Mouse (Mus musculus) midbrain, embryonic 12.5 days (tissue): Measurements from ENCODE around the gene Ankrd28. TPM values are rescaled to one million over a fixed set of nuclear protein-coding genes. Genes with fewer than 3 reads are reported as not detected.
A peak's percentile ranks its signal among the peaks of the same experiment; 100 is the strongest.

Source experiments
- ATAC-seq: fragments of 200-750 bp; cut with Nextera tagmentation; 2 replicates; pipeline ENCODE4 v1.8.0; 2017; ENCODE audit warnings: low read depth, moderate TSS enrichment, moderate library complexity; ENCODE audit not compliant: low FRiP score
- H3K27ac ChIP-seq: fragments of 300-500 bp; sonication (generic); replicated peaks from 2 replicates; pipeline ENCODE4 v1.5.1; 2016; ENCODE audit warnings: mild to moderate bottlenecking
- H3K27me3 ChIP-seq: fragments of 300-500 bp; sonication (generic); 2 replicates; pipeline ENCODE4 v1.6.1; 2016; ENCODE audit warnings: mild to moderate bottlenecking
- H3K36me3 ChIP-seq: fragments of 300-500 bp; sonication (generic); 2 replicates; pipeline ENCODE4 v1.6.1; 2016
- H3K4me1 ChIP-seq: fragments of 300-500 bp; sonication (generic); 2 replicates; pipeline ENCODE4 v1.6.1; 2016
- H3K4me2 ChIP-seq: fragments of 300-500 bp; sonication (generic); replicated peaks from 2 replicates; pipeline ENCODE4 v1.6.1; 2016; ENCODE audit warnings: mild to moderate bottlenecking, moderate library complexity
- H3K4me3 ChIP-seq: fragments of 300-500 bp; sonication (generic); 2 replicates; pipeline ENCODE4 v1.5.1; 2016; ENCODE audit warnings: mild to moderate bottlenecking
- H3K9ac ChIP-seq: fragments of 300-500 bp; sonication (generic); replicated peaks from 2 replicates; pipeline ENCODE4 v1.6.1; 2016; ENCODE audit warnings: mild to moderate bottlenecking, moderate library complexity
- H3K9me3 ChIP-seq: fragments of 300-500 bp; sonication (generic); 2 replicates; pipeline ENCODE4 v1.6.1; 2016; ENCODE audit warnings: mild to moderate bottlenecking
- WGBS: fragments of 180-500 bp; shearing (Covaris S2); methylation state at CpG from one replicate; pipeline ENCODE4 v1.1.7; 2016; 5-methylcytosine and 5-hydroxymethylcytosine counted together
- polyA plus RNA-seq: library from polyadenylated mRNA; unstranded; fragments of >200 nt; fragmentation: Nextera tagmentation; extraction: Ambion mirVana; gene quantifications from 2 replicates; pipeline ENCODE4 v1.2.1, GENCODE M21; 2016

Gene Ankrd28
- polyA plus RNA-seq, 1 experiment from 2014 or later, result 13.5 TPM

DNA sequence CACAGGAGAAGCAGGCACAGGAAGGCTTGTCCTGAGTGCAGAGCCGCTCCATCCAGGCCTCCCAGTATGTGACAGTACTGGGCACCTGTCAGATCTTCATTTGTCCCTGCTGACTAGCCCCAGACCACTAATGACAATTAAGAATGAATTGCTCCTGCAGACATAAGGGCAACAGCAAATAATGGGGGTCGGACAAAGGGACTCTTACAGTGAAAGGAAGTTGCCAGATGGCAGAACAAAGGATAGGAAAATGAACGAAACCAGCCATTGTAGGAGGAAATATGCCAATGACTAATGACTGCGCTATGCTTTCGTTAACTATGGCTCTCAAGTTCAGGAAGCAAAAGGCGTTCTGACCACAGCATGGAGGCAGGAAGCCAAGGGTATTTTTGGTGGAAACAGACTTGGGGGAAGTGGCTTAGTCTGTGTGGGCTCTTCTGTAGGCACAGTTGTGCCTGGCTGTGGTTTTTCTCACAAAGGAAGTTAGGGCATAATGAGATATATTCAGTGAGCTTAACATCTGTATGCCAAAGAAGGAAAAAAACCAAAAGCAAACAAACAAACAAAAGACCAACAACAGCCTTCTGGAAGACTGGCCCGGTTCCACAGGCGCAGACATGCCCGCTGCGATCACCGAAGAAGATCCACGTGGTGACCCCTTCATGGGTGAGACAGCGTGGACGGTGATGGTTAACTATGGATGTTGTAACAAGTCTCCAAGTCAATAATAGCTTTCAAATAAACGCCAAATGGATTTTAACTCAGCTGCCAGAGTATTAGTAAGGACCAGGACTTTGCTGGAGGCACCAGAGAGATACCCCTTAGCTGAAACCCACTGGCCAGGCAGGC is 160.6 kb downstream of the Ankrd28 start:
- peak; percentile 63 for ATAC-seq
- Histone ChIP-seq H3K27ac (peak overlapping the region; percentile 64), H3K36me3 (peaks cover 9% of the 10 kb centered on the region), H3K4me2 (no peak overlapping the region), H3K4me3 (no peak overlapping the region), H3K4me1 (peaks cover 18% of the 10 kb centered on the region), H3K9ac (no peak overlapping the region), H3K27me3 (no peaks in the 10 kb centered on the region), H3K9me3 (no peaks in the 10 kb centered on the region)
- WGBS, result 73% methylated on average over 15 of the region's 15 CpGs

DNA sequence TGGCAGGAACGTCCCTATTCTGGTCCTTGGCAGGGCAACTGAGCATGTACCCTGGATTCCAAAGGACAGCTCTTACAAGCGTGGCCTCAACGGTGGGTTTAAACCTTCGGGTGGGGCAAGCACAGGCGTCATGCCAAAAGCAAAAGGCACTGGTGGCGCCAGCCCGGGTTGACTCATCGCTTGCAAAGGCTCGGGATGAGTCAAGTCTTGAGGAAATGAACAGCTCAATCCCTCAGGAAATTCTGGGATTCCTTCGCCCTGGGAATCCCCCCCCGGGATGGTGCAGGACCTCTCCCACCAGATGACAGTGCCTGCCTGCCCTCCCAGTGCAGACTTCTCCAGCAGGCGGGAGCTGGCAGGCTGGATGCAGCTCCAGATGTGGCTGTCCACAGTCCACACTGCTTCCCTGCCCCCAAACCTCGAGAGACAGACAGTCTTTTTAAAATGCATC is 161.3 kb downstream of the Ankrd28 start:
- H3K9ac ChIP-seq, result no peak overlapping the region
- no peaks in the 10 kb centered on the region for H3K27me3 ChIP-seq
- H3K4me1 ChIP-seq, result peaks cover 25% of the 10 kb centered on the region
- H3K4me3 ChIP-seq, result no peak overlapping the region
- ATAC-seq, result no peak; the same call in 1 of the 2 replicates
- no peak overlapping the region for H3K4me2 ChIP-seq
- peak overlapping the region; percentile 64 for H3K27ac ChIP-seq
- WGBS, result 73% methylated on average over 13 of the region's 13 CpGs
- H3K36me3 ChIP-seq, result peaks cover 9% of the 10 kb centered on the region
- no peaks in the 10 kb centered on the region for H3K9me3 ChIP-seq

DNA sequence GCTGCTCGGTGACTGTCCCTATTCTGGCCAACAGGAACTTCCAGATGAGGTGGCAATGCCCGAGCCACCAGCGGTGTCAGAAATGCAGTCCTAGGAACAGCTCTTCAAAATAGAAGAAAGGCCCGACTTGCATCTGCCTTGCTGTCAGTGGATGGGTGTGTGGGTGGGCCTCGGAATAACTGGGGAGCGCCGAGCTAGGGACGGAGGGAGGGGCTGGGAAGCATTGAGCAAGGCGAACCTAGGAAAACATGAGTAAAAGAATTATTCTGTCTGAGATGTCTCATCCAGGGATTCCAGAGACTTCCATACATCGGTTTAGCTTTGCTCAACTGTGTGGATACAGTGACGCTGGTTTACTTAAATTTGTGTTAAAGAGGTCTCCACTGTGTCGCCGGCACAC is 162.1 kb downstream of the Ankrd28 start:
- peaks cover 32% of the 10 kb centered on the region for H3K4me1 ChIP-seq

DNA sequence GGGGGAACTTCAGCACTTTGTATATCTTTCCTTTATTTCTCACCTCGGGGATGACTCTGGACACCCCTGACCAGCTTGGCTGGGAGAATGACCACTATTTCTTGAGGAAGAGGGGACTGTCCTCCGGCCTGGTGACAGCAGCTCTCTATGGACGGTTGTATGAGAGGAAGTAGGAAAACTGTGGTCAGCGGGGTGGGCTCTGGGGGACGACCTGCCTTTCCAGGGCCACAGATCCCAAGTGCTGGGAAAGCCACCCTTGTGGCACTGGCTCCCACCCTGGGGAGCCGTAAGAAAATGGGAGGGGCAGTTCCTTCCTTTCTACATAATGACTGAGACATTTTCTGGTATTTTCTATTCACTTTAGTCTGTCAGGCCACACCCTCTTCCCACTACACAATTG is 162.7 kb downstream of the Ankrd28 start:
- H3K36me3 ChIP-seq, result peaks cover 9% of the 10 kb centered on the region
- 86% methylated on average over 6 of the region's 6 CpGs for WGBS
- H3K27ac ChIP-seq, result no peak overlapping the region
- H3K4me1 ChIP-seq, result peaks cover 38% of the 10 kb centered on the region
- no peaks in the 10 kb centered on the region for H3K27me3 ChIP-seq
- H3K9me3 ChIP-seq, result no peaks in the 10 kb centered on the region
- no peak for ATAC-seq
- no peak overlapping the region for H3K9ac ChIP-seq
- H3K4me3 ChIP-seq, result no peak overlapping the region
- H3K4me2 ChIP-seq, result no peak overlapping the region

More for the DNA sequence above, 162.1 kb downstream of the Ankrd28 start:
- no peaks in the 10 kb centered on the region for H3K9me3 ChIP-seq
- H3K9ac ChIP-seq, result no peak overlapping the region
- H3K27me3 ChIP-seq, result no peaks in the 10 kb centered on the region
- no peak overlapping the region for H3K4me2 ChIP-seq
- WGBS, result 91% methylated on average over 13 of the region's 13 CpGs
- H3K27ac ChIP-seq, result no peak overlapping the region
- no peak for ATAC-seq
- no peak overlapping the region for H3K4me3 ChIP-seq
- peaks cover 9% of the 10 kb centered on the region for H3K36me3 ChIP-seq

DNA sequence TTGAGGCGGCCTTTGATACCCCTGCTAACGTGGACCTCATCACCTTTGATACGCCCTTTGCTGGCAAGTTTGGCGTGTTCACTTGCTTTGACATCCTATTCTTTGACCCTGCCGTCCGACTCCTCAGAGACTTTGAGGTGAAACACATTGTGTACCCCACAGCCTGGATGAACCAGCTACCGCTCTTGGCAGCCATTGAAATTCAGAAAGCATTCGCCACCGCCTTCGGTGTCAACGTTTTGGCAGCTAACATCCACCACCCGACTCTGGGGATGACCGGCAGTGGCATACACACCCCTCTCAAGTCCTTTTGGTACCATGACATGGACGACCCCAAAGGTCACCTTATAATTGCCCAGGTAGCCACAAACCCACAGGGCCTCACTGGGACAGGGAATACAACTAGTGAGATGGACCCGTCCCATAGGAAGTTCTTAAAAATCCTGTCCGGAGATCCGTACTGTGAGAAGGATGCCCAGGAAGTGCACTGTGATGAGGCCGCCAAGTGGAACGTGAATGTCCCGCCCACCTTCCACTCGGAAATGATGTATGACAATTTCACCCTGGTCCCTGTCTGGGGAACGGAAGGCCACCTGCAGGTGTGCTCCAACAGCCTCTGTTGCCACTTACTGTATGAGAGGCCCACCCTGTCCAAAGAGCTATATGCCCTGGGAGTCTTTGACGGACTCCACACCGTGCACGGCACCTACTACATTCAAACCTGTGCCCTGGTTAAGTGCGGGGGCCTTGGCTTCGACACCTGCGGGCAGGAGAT is 163.3 kb downstream of the Ankrd28 start:
- H3K36me3 ChIP-seq, result peaks cover 9% of the 10 kb centered on the region
- peaks cover 44% of the 10 kb centered on the region for H3K4me1 ChIP-seq
- WGBS, result 97% methylated on average over 28 of the region's 28 CpGs
- ATAC-seq, result no peak
- no peak overlapping the region for H3K4me2 ChIP-seq
- no peak overlapping the region for H3K4me3 ChIP-seq
- no peak overlapping the region for H3K27ac ChIP-seq
- H3K9ac ChIP-seq, result no peak overlapping the region
- no peaks in the 10 kb centered on the region for H3K9me3 ChIP-seq
- no peaks in the 10 kb centered on the region for H3K27me3 ChIP-seq

DNA sequence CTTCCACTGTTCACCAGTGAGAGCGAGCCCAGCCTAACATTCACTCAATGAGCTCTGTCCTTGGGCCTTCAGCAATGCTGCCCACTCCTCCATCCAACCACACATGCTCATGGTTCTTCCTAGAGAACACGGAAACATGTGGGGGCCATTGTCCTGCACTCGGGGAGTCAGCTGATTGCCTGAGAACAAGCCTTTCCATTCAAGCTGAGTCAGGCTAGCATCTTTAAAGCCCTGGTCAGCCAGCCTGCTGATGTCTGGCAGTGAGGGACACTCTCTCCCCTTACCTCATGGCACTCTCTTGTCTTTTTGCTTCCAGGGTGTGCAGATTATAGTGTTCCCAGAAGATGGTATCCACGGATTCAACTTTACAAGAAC is 164.9 kb downstream of the Ankrd28 start:
- H3K27ac ChIP-seq, result no peak overlapping the region
- H3K27me3 ChIP-seq, result no peaks in the 10 kb centered on the region
- no peak overlapping the region for H3K9ac ChIP-seq
- no peak overlapping the region for H3K4me3 ChIP-seq
- 89% methylated on average over 4 of the region's 4 CpGs for WGBS
- H3K4me2 ChIP-seq, result no peak overlapping the region
- no peak for ATAC-seq
- H3K9me3 ChIP-seq, result no peaks in the 10 kb centered on the region
- peaks cover 9% of the 10 kb centered on the region for H3K36me3 ChIP-seq
- H3K4me1 ChIP-seq, result peaks cover 53% of the 10 kb centered on the region

DNA sequence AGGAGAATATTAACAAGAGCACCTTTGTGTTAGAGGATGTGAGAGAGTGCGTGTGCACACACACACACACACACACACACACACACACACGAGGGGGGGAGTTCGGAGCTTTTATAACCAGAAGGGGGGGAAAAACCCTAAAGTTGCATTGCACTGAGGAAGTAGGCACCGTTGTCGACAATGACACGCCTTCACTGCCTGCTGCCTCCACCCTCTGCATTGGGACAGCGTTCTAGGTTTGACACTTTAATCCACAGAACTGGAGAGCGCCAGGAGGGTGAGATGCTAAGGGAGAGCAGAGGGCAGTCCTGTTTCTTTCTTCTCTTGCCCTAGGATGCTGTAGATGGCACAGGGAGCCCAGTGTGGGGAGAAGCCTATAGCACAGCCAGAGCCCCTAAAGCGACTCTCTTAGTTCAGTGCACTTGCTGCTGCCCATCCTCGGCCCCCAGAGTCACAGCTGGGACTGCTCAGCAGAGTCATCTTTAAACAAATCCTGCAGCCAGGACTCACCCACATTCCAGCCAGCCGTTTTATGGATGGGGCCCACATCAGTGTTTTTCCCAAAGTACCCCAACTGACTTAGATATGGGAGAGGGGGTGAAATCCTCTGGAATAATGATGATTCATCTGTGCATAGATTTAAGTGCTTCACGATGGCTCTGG is 165.4 kb downstream of the Ankrd28 start:
- ATAC-seq, result no peak
- H3K4me2 ChIP-seq, result no peak overlapping the region
- peaks cover 54% of the 10 kb centered on the region for H3K4me1 ChIP-seq
- no peak overlapping the region for H3K27ac ChIP-seq
- H3K27me3 ChIP-seq, result no peaks in the 10 kb centered on the region
- H3K9me3 ChIP-seq, result no peaks in the 10 kb centered on the region
- WGBS, result 71% methylated on average over 12 of the region's 12 CpGs
- H3K9ac ChIP-seq, result no peak overlapping the region
- H3K4me3 ChIP-seq, result no peak overlapping the region
- peaks cover 9% of the 10 kb centered on the region for H3K36me3 ChIP-seq

DNA sequence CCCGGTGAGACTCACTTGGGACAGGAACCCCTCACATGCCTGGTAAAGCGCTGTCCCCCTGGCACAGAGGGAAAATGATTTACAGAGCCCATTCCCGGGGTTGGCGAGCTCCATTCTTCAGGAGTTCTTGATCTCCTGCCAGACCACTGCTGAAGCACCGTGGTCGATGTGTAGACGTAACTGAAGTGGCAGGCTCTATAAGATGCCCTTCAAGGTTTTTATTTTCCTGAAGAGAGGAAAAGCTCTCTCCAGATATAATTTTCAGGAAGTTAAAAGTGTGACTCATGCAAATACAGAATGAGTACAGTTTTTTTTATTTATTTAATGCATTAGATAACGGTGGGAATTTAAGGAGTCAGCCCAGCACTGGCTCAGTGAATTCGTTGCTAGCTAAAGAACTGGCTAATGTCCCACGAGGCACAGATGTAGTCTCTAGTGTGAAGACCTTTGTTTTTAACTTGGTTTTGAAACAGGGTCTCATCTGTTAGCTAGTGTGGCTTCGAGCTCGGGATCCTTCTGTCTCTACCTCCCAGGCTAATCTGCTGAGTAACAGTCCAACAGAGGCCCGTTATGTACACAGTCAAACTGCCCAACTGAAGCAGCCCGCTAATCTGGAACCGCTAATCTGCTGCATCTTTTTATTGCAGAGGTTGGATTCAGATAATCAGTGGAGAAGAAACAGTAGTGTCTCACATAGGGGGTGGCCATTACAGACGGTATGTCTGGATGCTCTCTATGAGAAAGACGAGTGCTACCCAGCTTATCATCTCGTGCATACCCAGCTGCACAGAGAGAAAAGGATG is 166.2 kb downstream of the Ankrd28 start:
- Histone ChIP-seq H3K36me3 (peaks cover 9% of the 10 kb centered on the region), H3K4me1 (peaks cover 54% of the 10 kb centered on the region), H3K9ac (no peak overlapping the region), H3K9me3 (no peaks in the 10 kb centered on the region), H3K4me2 (no peak overlapping the region), H3K4me3 (no peak overlapping the region), H3K27me3 (no peaks in the 10 kb centered on the region), H3K27ac (no peak overlapping the region)
- no peak for ATAC-seq
- 71% methylated on average over 18 of the region's 18 CpGs for WGBS

DNA sequence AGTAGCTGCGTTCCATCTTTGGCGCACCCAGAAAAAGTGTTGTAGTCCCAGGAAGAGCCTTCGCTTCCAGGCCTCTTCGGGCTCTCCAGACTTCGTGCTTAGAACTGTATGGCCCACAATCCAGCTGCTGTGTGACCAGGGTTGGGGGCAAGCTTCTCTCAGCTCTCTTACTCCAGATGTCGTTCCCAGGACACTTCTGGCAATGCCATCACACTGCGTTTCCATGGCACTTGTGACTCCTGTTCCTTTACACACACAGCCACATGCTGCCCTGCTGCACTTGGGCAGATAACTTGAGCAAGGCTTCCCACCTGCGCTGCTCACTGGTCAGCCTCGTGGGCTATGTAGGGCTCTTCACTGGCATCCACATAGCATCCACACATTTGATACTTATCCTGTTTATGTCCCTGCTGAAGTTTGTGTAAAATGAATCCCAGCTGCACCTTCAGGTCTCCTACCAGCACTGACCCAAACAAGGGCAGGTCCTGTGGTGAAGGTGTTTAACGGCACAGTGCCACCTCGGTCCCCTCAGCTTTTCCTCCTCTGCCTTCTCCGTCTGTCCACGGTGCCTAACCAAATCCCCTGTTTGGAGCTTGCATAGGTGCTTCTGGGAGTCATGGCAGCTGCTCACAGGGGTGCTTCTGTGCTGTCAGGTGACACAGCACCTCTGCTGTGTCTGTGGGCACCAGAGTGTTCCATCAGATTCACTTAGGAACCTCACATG is 166.9 kb downstream of the Ankrd28 start:
- ATAC-seq, result no peak
- peaks cover 9% of the 10 kb centered on the region for H3K36me3 ChIP-seq
- no peaks in the 10 kb centered on the region for H3K27me3 ChIP-seq
- peaks cover 51% of the 10 kb centered on the region for H3K4me1 ChIP-seq
- WGBS, result 90% methylated on average over 13 of the region's 13 CpGs
- no peak overlapping the region for H3K4me3 ChIP-seq
- H3K4me2 ChIP-seq, result no peak overlapping the region
- 0 out of 2 replicates have a peak overlapping the region, but pooled peaks have one; percentile 92 for H3K27ac ChIP-seq
- H3K9me3 ChIP-seq, result no peaks in the 10 kb centered on the region
- no peak overlapping the region for H3K9ac ChIP-seq

DNA sequence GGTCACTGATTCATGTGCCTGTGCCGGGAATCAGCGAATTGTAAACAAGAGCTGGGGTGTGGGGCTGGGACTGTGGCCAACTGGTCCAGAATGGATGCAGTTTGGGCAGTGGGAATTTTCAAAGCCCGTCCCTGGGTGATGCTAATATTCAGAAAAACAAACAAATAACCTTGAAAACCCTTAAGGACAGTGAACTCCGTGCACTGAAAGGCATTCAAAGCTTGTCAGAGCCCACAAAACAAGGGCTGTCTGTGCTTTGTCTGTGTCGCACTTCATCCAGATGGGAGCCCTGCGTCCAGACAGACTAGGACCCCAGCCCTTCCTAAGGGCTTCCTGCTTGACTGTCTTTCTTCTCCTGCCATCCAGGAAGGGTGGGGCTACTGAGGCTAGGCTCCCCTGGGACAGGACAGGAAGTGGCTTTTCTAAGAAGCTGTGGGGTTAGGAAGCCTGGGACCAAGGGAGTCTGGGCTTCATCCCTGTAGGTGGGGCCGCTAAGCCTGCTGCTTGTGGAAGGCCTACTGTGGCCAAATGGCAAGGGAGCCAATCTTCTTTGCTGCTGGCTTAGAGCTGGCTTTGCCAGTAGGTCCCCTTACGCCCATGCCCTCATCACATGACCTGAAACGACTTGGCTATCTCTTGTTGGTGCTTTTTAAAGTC is 167.8 kb downstream of the Ankrd28 start:
- Histone ChIP-seq H3K27me3 (no peaks in the 10 kb centered on the region), H3K9ac (peak overlapping the region; percentile 60), H3K36me3 (peaks cover 9% of the 10 kb centered on the region), H3K4me3 (peak overlapping the region; percentile 41), H3K27ac (peak overlapping the region; percentile 92), H3K4me1 (peaks cover 51% of the 10 kb centered on the region), H3K9me3 (no peaks in the 10 kb centered on the region), H3K4me2 (peak overlapping the region; percentile 59)
- 37% methylated on average over 9 of the region's 9 CpGs for WGBS
- peak; percentile 47 for ATAC-seq
